Comparison of ENCODE assay signal across 8 mouse cellular contexts in genomic region chr17:25016292-25017132, GRCm38 (mm10). TPM values are rescaled to one million over a fixed set of nuclear protein-coding genes. Genes with fewer than 3 reads are reported as not detected.
A peak's percentile ranks its signal among the peaks of the same experiment; 100 is the strongest.
DNase-seq lines count a peak whose midpoint lies in the region; ATAC-seq and TF ChIP-seq lines count a peak whose summit lies in the region.

No protein-coding gene starts in this region.

- peaks cover 0 to under 1% of the 10 kb centered on the region in 2 experiments; a peak in 2 of 4 replicates for H3K4me1 ChIP-seq in ES-E14 (ENCODE audit: control insufficient read depth in 2 of 2, insufficient read depth in 2 of 2, low read length in 2 of 2, poor library complexity in 1 of 2)
- no peaks in the 10 kb centered on the region for H3K4me1 ChIP-seq in brown adipose tissue, adult 24 weeks (ENCODE audit: control insufficient read depth, insufficient read depth, insufficient read length, low read length)
- peaks cover 34% of the 10 kb centered on the region for H3K4me1 ChIP-seq in forebrain, embryonic 15.5 days

- H3K9ac ChIP-seq in ES-E14 (ENCODE audit: insufficient read depth, low read depth, low read length, poor library complexity, severe bottlenecking) = peak overlapping the region; percentile 73
- H3K9ac ChIP-seq in forebrain, embryonic 15.5 days (replicated peaks) = peak overlapping the region; percentile 63

- peak overlapping the region; percentile 78 to 87 for H3K4me3 ChIP-seq in ES-E14 (ENCODE audit: insufficient read depth in 1 of 2, low read depth in 1 of 2, low read length in 2 of 2, poor library complexity in 1 of 2, severe bottlenecking in 1 of 2)
- peak overlapping the region; percentile 91 for H3K4me3 ChIP-seq in brown adipose tissue, adult 24 weeks (ENCODE audit: insufficient read depth, low read depth, low read length)
- peak overlapping the region; percentile 91 for H3K4me3 ChIP-seq in forebrain, embryonic 15.5 days

- peaks cover 6% of the 10 kb centered on the region; the same call in 1 of the 2 replicates for H3K36me3 ChIP-seq in ES-E14 (ENCODE audit: control insufficient read depth, insufficient read depth, low read length, poor library complexity, severe bottlenecking)
- peaks cover 8% of the 10 kb centered on the region for H3K36me3 ChIP-seq in forebrain, embryonic 15.5 days

- H3K9me3 ChIP-seq in ES-E14 (ENCODE audit: control insufficient read depth, insufficient read depth, low read depth, low read length) = no peaks in the 10 kb centered on the region
- no peaks in the 10 kb centered on the region for H3K9me3 ChIP-seq in forebrain, embryonic 15.5 days

- ATAC-seq in forebrain, embryonic 15.5 days (replicated peaks) = peak; percentile 91

- WGBS in forebrain, embryonic 15.5 days = under 1% methylated on average over 55 of the region's 55 CpGs

- intact Hi-C loops in heart, postnatal 36 days (cut with DNase I) = loop anchor here (2.0 to 5.0 kb wide), 3 partner anchors 46 to 256 kb away; partner anchors contain the start of genes Tmem204 and Ube2i

- no peaks in the 10 kb centered on the region for H3K27me3 ChIP-seq in forebrain, embryonic 15.5 days

- H3K27ac ChIP-seq in ES-E14 (ENCODE audit: insufficient read depth, low read depth, low read length, poor library complexity, severe bottlenecking) = no peak overlapping the region
- H3K27ac ChIP-seq in brown adipose tissue, adult 24 weeks (replicated peaks; ENCODE audit: low read depth, low read length) = peak overlapping the region; percentile 58
- peak overlapping the region; percentile 83 for H3K27ac ChIP-seq in forebrain, embryonic 15.5 days (replicated peaks)

- in situ Hi-C loops in ES-E14 (cut with MboI; ENCODE audit: low sequenced_read_pairs in 2 of 2, unreplicated experiment in 2 of 2) = no loop called here

- H3K4me2 ChIP-seq in forebrain, embryonic 15.5 days (replicated peaks) = peak overlapping the region; percentile 91

- DNase-seq in ES-E14 (ENCODE audit: low read depth, low spot score) = no peak
- peak; percentile 73 to 80 for DNase-seq in heart, postnatal 36 days
- DNase-seq in layer of hippocampus, adult 9-11 months = peak; percentile 78
- peak; percentile 87 for DNase-seq in lung, postnatal 10 days
- peak; percentile 70 for DNase-seq in ovary, adult 18-20 months (ENCODE audit: low spot score)
- peak; percentile 49 to 58 for DNase-seq in thymus, postnatal 10 days (ENCODE audit: low spot score in 2 of 2)

TF ChIP-seq in ES-E14, 5 proteins besides CTCF, POLR2A, EP300 and RAD21:
- TF ChIP-seq ZC3H11A (IDR thresholded peaks at IDR 0.05; ENCODE audit: borderline replicate concordance, low read depth, low read length) (no peak), MAFK (IDR thresholded peaks at IDR 0.05; ENCODE audit: insufficient read depth, low read depth, low read length) (no peak)

RNA-seq across cellular contexts. Expression of gene Ift140, which starts 0.6 kb away (rescaled TPM):
- total RNA-seq in ES-E14 (2012; rRNA removed) = 8.1 and 12.1 TPM in 2 replicates
- polyA plus RNA-seq in brown adipose tissue, adult 24 weeks (2012; ENCODE audit: insufficient read depth, insufficient read length, missing spikeins) = 3.8 and 4.1 TPM in 2 replicates
- polyA plus RNA-seq in forebrain, embryonic 15.5 days (2015; fragmentation: Nextera tagmentation; extraction: Ambion mirVana) = 24.0 and 25.4 TPM in 2 replicates
- total RNA-seq in heart, postnatal 36 days (2021) = 1 to 10 TPM; 5.7 to 7.3 TPM

RNA-seq across cellular contexts. Expression of gene Cramp1l, which starts 0.9 kb away (rescaled TPM):
- 9.1 and 11.6 TPM in 2 replicates for total RNA-seq in ES-E14 (2012; rRNA removed)
- 4.2 and 4.8 TPM in 2 replicates for polyA plus RNA-seq in brown adipose tissue, adult 24 weeks (2012; ENCODE audit: insufficient read depth, insufficient read length, missing spikeins)
- polyA plus RNA-seq in forebrain, embryonic 15.5 days (2015; fragmentation: Nextera tagmentation; extraction: Ambion mirVana) = 7.6 and 8.5 TPM in 2 replicates
- total RNA-seq in heart, postnatal 36 days (2021) = 10 to 100 TPM; 12.6 to 13.1 TPM

RNA-seq across cellular contexts. Expression of gene Jpt2, which starts 56.0 kb away (rescaled TPM):
- total RNA-seq in ES-E14 (2012; rRNA removed) = 90.3 and 105 TPM in 2 replicates
- polyA plus RNA-seq in brown adipose tissue, adult 24 weeks (2012; ENCODE audit: insufficient read depth, insufficient read length, missing spikeins) = 3.0 and 3.4 TPM in 2 replicates
- polyA plus RNA-seq in forebrain, embryonic 15.5 days (2015; fragmentation: Nextera tagmentation; extraction: Ambion mirVana) = 101 and 114 TPM in 2 replicates
- total RNA-seq in heart, postnatal 36 days (2021) = 1 to 10 TPM; 6.4 to 7.9 TPM

Comparison
In these comparisons a context has a peak if more than half of its experiments do, and no peak if none do; other contexts are left out.
1. RNA of gene Jpt2, which starts 56.0 kb away (total RNA-seq): 90.3 to 105 TPM in ES-E14; 6.4 to 7.9 TPM in heart, postnatal 36 days; every median in the first group is over 10 times any median in the second.
2. Peak in every context shown above with its lines, with median percentiles within 50 percentile points of each other: H3K4me3 ChIP-seq.